Mouse (Mus musculus) G1E (cell line): Measurements from ENCODE around the gene N4bp1.

Experiments
- CTCF ChIP-seq: IDR thresholded peaks from 2 replicates; pipeline ENCODE4 v1.5.1; 2012; ENCODE audit warnings: low read depth, low read length, inconsistent platforms, mixed read lengths
- GATA1 ChIP-seq: IDR thresholded peaks from 2 replicates; pipeline ENCODE4 v1.6.1; 2012; ENCODE audit warnings: borderline replicate concordance, low read length, inconsistent platforms, mixed read lengths
- POLR2AphosphoS5 ChIP-seq: IDR thresholded peaks from 2 replicates; pipeline ENCODE4 v1.6.1; 2012; ENCODE audit warnings: low read depth, low read length, inconsistent platforms; ENCODE audit not compliant: insufficient replicate concordance
- TAL1 ChIP-seq: conservative IDR thresholded peaks from 2 replicates; pipeline ENCODE4 v1.6.1; 2012; ENCODE audit warnings: low read depth, low read length, inconsistent platforms, mixed read lengths

GRCm38 (mm10) chr8:86856248-86856647 is 28.8 kb downstream of the N4bp1 start:
- TF ChIP-seq CTCF, result no peak
- TF ChIP-seq POLR2AphosphoS5, result no peak
- no peak for TF ChIP-seq TAL1
- TF ChIP-seq GATA1, result no peak
